Mouse (Mus musculus) urinary bladder, postnatal 25 days (tissue): Measurements from ENCODE around the gene Atp23.

Source experiments
- DNase-seq: peaks from one replicate; pipeline ENCODE4 v3.0.0; 2022; ENCODE audit warnings: low spot score

Atp23 gene

GRCm38 (mm10) chr10:126900821-126901487 lies at the start of gene Atp23:
Gene Atp23, minus strand, starts transcription at chr10:126901355.
- peak; percentile 98 for DNase-seq

- no peak for DNase-seq
These were observed 49.4 kb upstream of the Atp23 start for GRCm38 (mm10) chr10:126950572-126950971.

- no peak for DNase-seq
These were observed 48.7 kb upstream of the Atp23 start for GRCm38 (mm10) chr10:126949824-126950223.

DNA sequence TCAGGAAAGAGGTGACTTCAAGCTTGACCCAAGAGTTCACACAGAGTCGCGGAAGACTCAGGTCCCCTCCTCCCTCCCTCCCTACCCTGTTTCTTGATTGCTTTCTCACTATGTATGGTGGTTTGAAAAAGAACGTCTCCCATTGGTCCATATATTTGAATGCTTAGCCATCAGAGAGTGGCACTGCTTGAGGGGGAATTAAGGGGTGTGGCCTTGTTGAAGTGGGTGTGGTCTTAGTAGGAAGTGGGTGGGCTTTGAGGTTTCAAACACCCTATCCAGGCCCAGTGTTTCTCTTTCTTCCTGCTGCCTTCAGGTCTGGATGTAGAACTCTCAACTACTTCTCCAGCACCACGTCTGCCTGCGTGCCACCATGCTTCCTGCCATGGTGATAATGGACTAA lies 44.4 kb upstream of the Atp23 start:
- DNase-seq: no peak

DNA sequence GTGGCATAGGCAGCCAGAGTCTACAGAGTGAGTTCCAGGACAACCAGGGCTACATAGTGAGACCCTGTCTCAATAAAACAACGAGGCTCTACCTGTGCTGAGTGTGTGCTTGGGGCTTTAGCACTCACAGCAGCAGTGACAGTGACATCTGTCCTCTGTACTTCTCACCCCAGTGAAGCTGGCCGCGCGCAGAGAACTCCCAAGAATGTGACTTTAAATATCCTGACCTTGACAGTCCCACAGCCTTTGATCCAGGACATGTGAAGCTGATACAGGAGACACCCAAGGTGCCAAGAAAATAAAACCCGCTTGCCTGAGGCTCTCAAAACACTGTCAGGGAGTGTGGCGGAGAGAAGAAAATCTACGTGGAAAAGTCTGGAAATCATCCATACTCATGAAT lies 39.8 kb upstream of the Atp23 start:
- DNase-seq: no peak

GRCm38 (mm10) chr10:126935556-126936381 lies 34.6 kb upstream of the Atp23 start:
- DNase-seq: no peak

- no peak for DNase-seq
These were observed 34.0 kb upstream of the Atp23 start for GRCm38 (mm10) chr10:126935121-126935520.

- no peak for DNase-seq
These were observed 33.4 kb upstream of the Atp23 start for GRCm38 (mm10) chr10:126934561-126934960.

- no peak for DNase-seq
These were observed 30.6 kb upstream of the Atp23 start for GRCm38 (mm10) chr10:126931760-126932139.

GRCm38 (mm10) chr10:126931123-126931759 lies 30.1 kb upstream of the Atp23 start:
- no peak for DNase-seq

- DNase-seq: no peak
These were observed 29.3 kb upstream of the Atp23 start for GRCm38 (mm10) chr10:126930270-126931121.

GRCm38 (mm10) chr10:126929543-126929942 lies 28.4 kb upstream of the Atp23 start:
- no peak for DNase-seq

GRCm38 (mm10) chr10:126928819-126929206 lies 27.7 kb upstream of the Atp23 start:
- DNase-seq: no peak

GRCm38 (mm10) chr10:126928011-126928818 lies 27.1 kb upstream of the Atp23 start:
- DNase-seq: peak; percentile 78

DNA sequence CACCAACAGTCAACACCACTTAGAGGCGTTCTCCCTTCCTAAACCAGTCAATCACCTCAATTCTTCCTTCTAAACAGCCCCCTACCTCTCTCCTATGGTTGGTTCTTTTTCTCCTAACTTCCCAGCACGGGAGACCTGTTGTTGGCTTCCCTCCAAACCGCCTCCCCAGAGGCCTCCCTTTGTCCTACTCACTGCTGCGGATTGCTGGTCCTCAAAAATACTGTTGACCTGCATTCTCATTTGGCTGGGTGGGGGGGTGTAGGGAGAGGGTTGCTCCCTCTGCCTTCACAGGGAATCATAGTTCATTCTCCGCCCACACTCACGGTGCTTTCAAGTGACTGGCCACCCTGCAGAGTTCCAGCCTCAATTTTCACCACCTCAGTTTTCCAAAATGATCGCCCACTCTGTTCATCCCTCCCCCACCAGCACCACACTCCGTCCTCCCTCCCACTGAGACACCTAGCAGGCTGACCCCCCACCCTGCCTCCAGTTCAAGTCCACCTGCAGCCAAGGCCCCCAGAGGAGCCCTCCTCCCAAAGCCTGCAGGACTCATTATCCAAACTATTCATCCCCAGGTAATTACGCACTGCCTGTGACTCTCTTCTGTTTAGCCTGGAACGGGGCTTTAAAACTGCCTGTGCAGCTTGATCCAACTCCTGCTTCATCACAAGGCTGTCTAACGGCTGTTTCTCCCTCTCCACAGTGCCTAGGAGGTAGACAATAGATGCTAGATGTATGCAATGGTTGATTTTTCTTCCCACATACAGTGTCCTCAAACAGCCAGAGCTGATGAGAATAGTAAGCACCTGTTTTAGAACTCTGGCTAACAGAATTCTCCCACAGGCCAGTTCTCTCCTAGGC lies 26.2 kb upstream of the Atp23 start:
- DNase-seq: peak; percentile 28

DNA sequence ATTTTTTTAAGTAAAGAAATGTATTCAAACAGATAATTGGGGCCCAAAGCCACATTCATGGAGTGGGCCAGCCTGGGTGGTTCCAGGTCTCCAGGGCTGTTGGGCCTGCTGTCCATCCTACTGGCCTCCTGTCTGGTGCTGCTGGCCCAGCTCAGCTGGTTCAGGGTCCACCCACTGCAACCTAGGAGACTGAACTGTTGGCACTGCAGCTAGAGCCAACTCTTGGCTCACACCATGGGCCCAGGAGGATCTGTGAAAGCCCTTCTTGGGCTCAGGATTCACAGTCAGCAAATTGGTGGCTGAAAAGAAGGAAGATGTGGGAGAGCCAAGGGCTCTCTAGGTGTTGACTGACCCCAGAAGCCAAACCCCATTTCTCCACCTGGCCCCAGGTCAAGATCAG lies 24.2 kb upstream of the Atp23 start:
- DNase-seq: no peak

- no peak for DNase-seq
These were observed 22.9 kb upstream of the Atp23 start for GRCm38 (mm10) chr10:126924087-126924486.

- no peak for DNase-seq
These were observed 19.1 kb upstream of the Atp23 start for GRCm38 (mm10) chr10:126920220-126920619.

DNA sequence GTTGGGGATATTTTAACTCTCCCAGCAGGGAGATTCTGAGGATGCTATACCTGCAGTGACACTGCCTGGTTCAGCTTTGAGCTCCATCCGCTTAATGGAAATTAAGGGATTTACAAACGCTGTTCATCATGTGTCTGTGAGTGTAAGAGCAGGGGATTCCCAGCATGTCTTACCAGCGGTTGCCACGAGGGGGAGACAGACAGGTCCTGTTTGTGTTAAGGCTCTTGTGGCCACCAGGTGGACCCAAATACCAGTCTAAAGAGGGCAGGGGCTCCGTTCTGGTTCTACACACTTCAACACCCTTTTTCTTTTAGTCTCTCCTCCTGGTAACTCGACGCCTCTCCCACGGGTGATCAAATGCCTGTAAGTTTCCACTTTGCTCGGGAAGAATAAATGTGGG lies 17.9 kb upstream of the Atp23 start:
- peak; percentile 94 for DNase-seq

GRCm38 (mm10) chr10:126914288-126914687 lies 13.1 kb upstream of the Atp23 start:
- DNase-seq: no peak
